Mouse (Mus musculus) thymus, adult 2 months (tissue): ENCODE measurements around the gene Tspan5.

Source experiments
- CTCF ChIP-seq: fragments of 200-500 bp; IDR thresholded peaks from 2 replicates; pipeline ENCODE4 v1.5.1; 2012; ENCODE audit warnings: mild to moderate bottlenecking, control low read depth, low read length, moderate library complexity, borderline replicate concordance; ENCODE audit not compliant: control insufficient read depth, poor library complexity, insufficient read depth; ENCODE audit errors: extremely low read depth
- POLR2A ChIP-seq: fragments of 200-500 bp; IDR thresholded peaks from 2 replicates; pipeline ENCODE4 v1.6.1; 2012; ENCODE audit warnings: mild to moderate bottlenecking, low read length, control low read depth, moderate library complexity; ENCODE audit not compliant: control insufficient read depth, poor library complexity, insufficient read depth; ENCODE audit errors: extremely low read depth

GRCm38 (mm10) chr3:138909313-138909712 is 167.3 kb downstream of the Tspan5 start:
- TF ChIP-seq POLR2A, result no peak
- TF ChIP-seq CTCF, result no peak
